Mouse (Mus musculus): ENCODE data around the gene Limch1. TPM values are rescaled to one million over a fixed set of nuclear protein-coding genes. Genes with fewer than 3 reads are reported as not detected.

The Limch1 gene
- total and polyA plus RNA-seq, 3 experiments = 0.05 TPM; not detected in 2

- Histone ChIP-seq H3K27me3 (replicated peaks) (no peaks in the 10 kb centered on the region), H3K4me2 (ENCODE audit: insufficient read depth, low read depth, poor library complexity, severe bottlenecking) (no peak overlapping the region), H3K9me3 (replicated peaks; ENCODE audit: low read length) (no peaks in the 10 kb centered on the region), H3K79me2 (replicated peaks; ENCODE audit: control insufficient read depth, extremely low read depth, insufficient read depth, poor library complexity, severe bottlenecking) (no peaks in the 10 kb centered on the region), H3K36me3 (replicated peaks in 1 of 2; ENCODE audit: control insufficient read depth in 1 of 2, insufficient read depth in 1 of 2, low read length in 1 of 2) (no peaks in the 10 kb centered on the region), H3K9ac (ENCODE audit: insufficient read depth, low read depth) (no peak overlapping the region), H3K4me1 (ENCODE audit: control insufficient read depth in 1 of 2, insufficient read depth in 2 of 2) (peaks cover 0 to 3% of the 10 kb centered on the region in 2 experiments; a peak in 1 of 4 replicates), H3K27ac (ENCODE audit: insufficient read depth, low read depth) (no peak overlapping the region), H3K4me3 (replicated peaks in 1 of 3; ENCODE audit: low read depth in 2 of 3, low read length in 2 of 3, poor library complexity in 1 of 3) (no peak overlapping the region)
- in situ Hi-C loops (cut with MboI; ENCODE audit: low pct_ligation_motif_present, low pct_unique_long_range_greater_than_20kb, low sequenced_read_pairs) (no loop called here), dilution Hi-C loops (cut with MboI; ENCODE audit: extremely low pct_ligation_motif_present, extremely low pct_unique_long_range_greater_than_20kb, low sequenced_read_pairs) (no loop called here)
- TF ChIP-seq ZC3H11A (IDR thresholded peaks at IDR 0.05; ENCODE audit: low read depth, low read length) (no peak), NELFE (IDR thresholded peaks at IDR 0.05; ENCODE audit: low read depth, low read length) (no peak), SIN3A (IDR thresholded peaks at IDR 0.05; ENCODE audit: low read length) (no peak), ETS1 (conservative IDR thresholded peaks at IDR 0.05; ENCODE audit: low read depth, low read length) (no peak), MAZ (IDR thresholded peaks at IDR 0.05; ENCODE audit: low read depth, low read length) (no peak), KAT2A (IDR thresholded peaks at IDR 0.05; ENCODE audit: insufficient replicate concordance, low read length) (no peak), MAX (IDR thresholded peaks at IDR 0.05; ENCODE audit: low read length) (no peak), HCFC1 (IDR thresholded peaks at IDR 0.05; ENCODE audit: low read depth, low read length) (no peak), RAD21 (IDR thresholded peaks at IDR 0.05; ENCODE audit: low read depth, low read length) (no peak), ZMIZ1 (IDR thresholded peaks at IDR 0.05; ENCODE audit: low read depth, low read length) (no peak), GABPA (IDR thresholded peaks at IDR 0.05; ENCODE audit: insufficient replicate concordance, low read depth, low read length) (no peak), BHLHE40 (IDR thresholded peaks at IDR 0.05; ENCODE audit: low read depth, low read length) (no peak)
- DNase-seq (ENCODE audit: extremely low read depth) = no peak
These were observed 18.5 kb downstream of the Limch1 start for GRCm38 (mm10) chr5:66764129-66764528.

GRCm38 (mm10) chr5:66765911-66766310 is 20.3 kb downstream of the Limch1 start:
- Histone ChIP-seq H3K9me3 (replicated peaks; ENCODE audit: low read length) (no peaks in the 10 kb centered on the region), H3K9ac (ENCODE audit: insufficient read depth, low read depth) (no peak overlapping the region), H3K4me2 (ENCODE audit: insufficient read depth, low read depth, poor library complexity, severe bottlenecking) (no peak overlapping the region), H3K4me3 (replicated peaks in 1 of 3; ENCODE audit: low read depth in 2 of 3, low read length in 2 of 3, poor library complexity in 1 of 3) (no peak overlapping the region), H3K4me1 (ENCODE audit: control insufficient read depth in 1 of 2, insufficient read depth in 2 of 2) (peaks cover 0 to 3% of the 10 kb centered on the region in 2 experiments; a peak in 1 of 4 replicates), H3K79me2 (replicated peaks; ENCODE audit: control insufficient read depth, extremely low read depth, insufficient read depth, poor library complexity, severe bottlenecking) (no peaks in the 10 kb centered on the region), H3K27me3 (replicated peaks) (no peaks in the 10 kb centered on the region), H3K36me3 (replicated peaks in 1 of 2; ENCODE audit: control insufficient read depth in 1 of 2, insufficient read depth in 1 of 2, low read length in 1 of 2) (no peaks in the 10 kb centered on the region), H3K27ac (ENCODE audit: insufficient read depth, low read depth) (no peak overlapping the region)
- in situ Hi-C loops (cut with MboI; ENCODE audit: low pct_ligation_motif_present, low pct_unique_long_range_greater_than_20kb, low sequenced_read_pairs) (no loop called here), dilution Hi-C loops (cut with MboI; ENCODE audit: extremely low pct_ligation_motif_present, extremely low pct_unique_long_range_greater_than_20kb, low sequenced_read_pairs) (no loop called here)
- TF ChIP-seq JUN (IDR thresholded peaks at IDR 0.05; ENCODE audit: insufficient read depth, low read depth, low read length) (no peak), SMC3 (IDR thresholded peaks at IDR 0.05; ENCODE audit: low read depth, low read length) (no peak), MAZ (IDR thresholded peaks at IDR 0.05; ENCODE audit: low read depth, low read length) (no peak), MXI1 (IDR thresholded peaks at IDR 0.05; ENCODE audit: low read depth, low read length) (no peak), TBP (conservative IDR thresholded peaks at IDR 0.05; ENCODE audit: low read depth, low read length) (no peak), PAX5 (IDR thresholded peaks at IDR 0.05; ENCODE audit: low read length) (no peak), RAD21 (IDR thresholded peaks at IDR 0.05; ENCODE audit: low read depth, low read length) (no peak), E2F4 (IDR thresholded peaks at IDR 0.05; ENCODE audit: insufficient replicate concordance, low read depth, low read length) (no peak), CTCF (conservative IDR thresholded peaks at IDR 0.05 in 1 of 2, IDR thresholded peaks at IDR 0.05 in 1 of 2; ENCODE audit: low read depth in 2 of 2, low read length in 2 of 2) (no peak), NRF1 (IDR thresholded peaks at IDR 0.05; ENCODE audit: low read depth, low read length) (no peak), POLR2AphosphoS2 (IDR thresholded peaks at IDR 0.05; ENCODE audit: low read depth, low read length) (no peak), GABPA (IDR thresholded peaks at IDR 0.05; ENCODE audit: insufficient replicate concordance, low read depth, low read length) (no peak)
- DNase-seq (ENCODE audit: extremely low read depth) = no peak
